Mouse (Mus musculus): Measurements from ENCODE around the gene Prop1.

DNA sequence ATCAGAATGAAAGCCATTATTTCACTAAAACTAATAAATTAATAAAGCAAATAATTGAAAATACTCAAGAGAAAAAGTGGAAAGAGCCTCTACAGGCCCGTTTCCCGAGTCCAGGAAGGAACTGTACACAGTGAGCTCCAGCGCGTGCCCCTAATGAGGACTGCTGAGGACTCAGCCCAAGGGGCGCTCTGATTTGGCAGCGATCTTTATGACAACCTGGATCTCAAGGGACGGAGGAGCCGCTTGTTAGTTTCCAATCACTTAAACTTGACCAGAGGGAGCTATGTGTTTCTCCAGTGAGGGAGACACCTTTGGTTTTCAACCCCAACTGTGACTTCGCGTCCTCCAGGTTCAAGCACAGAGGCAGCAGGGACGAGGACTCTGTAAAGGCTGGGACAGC is 12.7 kb upstream of the Prop1 start, which contains the start of gene Olfr1378:
- no peak for TF ChIP-seq POLR2A (IDR thresholded peaks at IDR 0.05; ENCODE audit: borderline replicate concordance, insufficient read depth, low read length)
- TF ChIP-seq CTCF (IDR thresholded peaks at IDR 0.05; ENCODE audit: borderline replicate concordance, insufficient read depth, low read depth, low read length), result no peak
